Mouse (Mus musculus): ENCODE data around the gene D430019H16Rik.

D430019H16Rik gene

GRCm38 (mm10) chr12:105490227-105490626, 36.6 kb downstream of the D430019H16Rik start:
- no peak for DNase-seq (ENCODE audit: low spot score)

GRCm38 (mm10) chr12:105490794-105491193, 37.1 kb downstream of the D430019H16Rik start:
- DNase-seq (ENCODE audit: low spot score), result no peak

- no peak for DNase-seq (ENCODE audit: low spot score)
Measured at GRCm38 (mm10) chr12:105494796-105495195, 41.1 kb downstream of the D430019H16Rik start.

GRCm38 (mm10) chr12:105497894-105498293, 44.2 kb downstream of the D430019H16Rik start:
- DNase-seq (ENCODE audit: low spot score), result peak; percentile 87

- no peak for DNase-seq (ENCODE audit: low spot score)
Measured at GRCm38 (mm10) chr12:105498423-105498822, 44.8 kb downstream of the D430019H16Rik start.

GRCm38 (mm10) chr12:105498842-105499241, 45.2 kb downstream of the D430019H16Rik start:
- DNase-seq (ENCODE audit: low spot score), result no peak

GRCm38 (mm10) chr12:105500940-105501339, 47.3 kb downstream of the D430019H16Rik start:
- DNase-seq (ENCODE audit: low spot score), result no peak

- peak; percentile 37 for DNase-seq (ENCODE audit: low spot score)
Measured at GRCm38 (mm10) chr12:105504736-105505135, 51.1 kb downstream of the D430019H16Rik start.

GRCm38 (mm10) chr12:105511109-105511508, 57.5 kb downstream of the D430019H16Rik start:
- DNase-seq (ENCODE audit: low spot score), result no peak

- DNase-seq (ENCODE audit: low spot score), result no peak
Measured at GRCm38 (mm10) chr12:105511671-105512502, 58.2 kb downstream of the D430019H16Rik start.

GRCm38 (mm10) chr12:105514111-105514510, 60.5 kb downstream of the D430019H16Rik start:
- DNase-seq (ENCODE audit: low spot score), result no peak

- DNase-seq (ENCODE audit: low spot score), result no peak
Measured at GRCm38 (mm10) chr12:105517026-105517675, 63.5 kb downstream of the D430019H16Rik start.

- no peak for DNase-seq (ENCODE audit: low spot score)
Measured at GRCm38 (mm10) chr12:105519851-105520250, 66.2 kb downstream of the D430019H16Rik start.

GRCm38 (mm10) chr12:105521170-105521762, 67.6 kb downstream of the D430019H16Rik start:
- no peak for DNase-seq (ENCODE audit: low spot score)

GRCm38 (mm10) chr12:105523737-105524136, 70.1 kb downstream of the D430019H16Rik start:
- no peak for DNase-seq (ENCODE audit: low spot score)

- no peak for DNase-seq (ENCODE audit: low spot score)
Measured at GRCm38 (mm10) chr12:105526186-105526585, 72.5 kb downstream of the D430019H16Rik start.

- no peak for DNase-seq (ENCODE audit: low spot score)
Measured at GRCm38 (mm10) chr12:105526829-105527228, 73.2 kb downstream of the D430019H16Rik start.

- no peak for DNase-seq (ENCODE audit: low spot score)
Measured at GRCm38 (mm10) chr12:105529545-105529944, 75.9 kb downstream of the D430019H16Rik start.

- DNase-seq (ENCODE audit: low spot score), result peak; percentile 26
Measured at GRCm38 (mm10) chr12:105531724-105532371, 78.2 kb downstream of the D430019H16Rik start.

- no peak for DNase-seq (ENCODE audit: low spot score)
Measured at GRCm38 (mm10) chr12:105534842-105535241, 81.2 kb downstream of the D430019H16Rik start.

- peak; percentile 45 for DNase-seq (ENCODE audit: low spot score)
Measured at GRCm38 (mm10) chr12:105535968-105536760, 82.5 kb downstream of the D430019H16Rik start.

Measured in retina, embryonic 14.5 days (tissue).